Mouse (Mus musculus): Measurements from ENCODE around the gene Mical3.

DNA sequence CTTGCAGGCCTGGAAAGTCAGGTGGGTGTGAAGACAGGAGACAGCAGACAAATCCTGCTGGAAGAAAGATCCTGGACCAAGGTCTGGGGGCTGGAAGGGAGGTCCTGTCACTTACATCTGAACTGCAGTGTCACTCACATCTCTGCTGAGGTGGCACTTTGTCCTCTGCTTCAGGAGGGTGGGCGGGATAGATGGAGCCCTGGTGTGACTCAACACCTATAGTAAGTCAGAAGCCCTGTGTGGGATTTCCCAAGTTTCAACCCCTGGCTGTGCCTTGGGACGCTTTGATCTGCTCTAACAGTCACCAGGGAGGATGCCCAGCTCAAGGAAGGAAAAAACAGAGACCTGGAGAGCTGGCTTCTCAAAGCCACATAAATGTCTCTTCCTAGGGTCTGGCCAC, 203.9 kb downstream of the Mical3 start:
- TF ChIP-seq USF1 (IDR thresholded peaks at IDR 0.05; ENCODE audit: low read depth) (no peak), MAX (IDR thresholded peaks at IDR 0.05) (no peak), FOSL1 (IDR thresholded peaks at IDR 0.05; ENCODE audit: insufficient read depth, low read length, poor library complexity, severe bottlenecking) (no peak), MYOG (IDR thresholded peaks at IDR 0.05; ENCODE audit: control insufficient read depth, extremely low read depth, insufficient read length) (no peak)

Measured in C2C12 (cell line).